Mouse (Mus musculus) heart, postnatal 0 days (tissue): ENCODE results near the gene Pgghg. TPM values are rescaled to one million over a fixed set of nuclear protein-coding genes. Genes with fewer than 3 reads are reported as not detected.

ENCODE experiments used
- ATAC-seq: fragments of 200-750 bp; cut with Nextera tagmentation; 2 replicates; pipeline ENCODE4 v1.8.0; 2017; ENCODE audit warnings: low read depth, moderate number of reproducible peaks, moderate library complexity; ENCODE audit not compliant: insufficient read depth
- DNase-seq: peaks from one replicate; pipeline ENCODE4 v3.0.0-alpha.2; 2016; ENCODE audit warnings: low spot score
- H3K27ac ChIP-seq: fragments of 300-500 bp; sonication (generic); 2 replicates; pipeline ENCODE4 v1.5.1; 2014; ENCODE audit warnings: low read depth, mild to moderate bottlenecking
- H3K27me3 ChIP-seq: fragments of 300-500 bp; sonication (generic); 2 replicates; pipeline ENCODE4 v1.6.1; 2014; ENCODE audit warnings: low read length, mixed read lengths; ENCODE audit not compliant: control insufficient read depth, insufficient read depth
- H3K36me3 ChIP-seq: fragments of 300-500 bp; sonication (generic); replicated peaks from 2 replicates; pipeline ENCODE4 v1.6.1; 2014; ENCODE audit warnings: low read length, mixed read lengths; ENCODE audit not compliant: control insufficient read depth, insufficient read depth
- H3K4me1 ChIP-seq: fragments of 300-500 bp; sonication (generic); 2 replicates; pipeline ENCODE4 v1.6.1; 2014; ENCODE audit warnings: antibody characterized with exemption; ENCODE audit not compliant: control insufficient read depth, insufficient read depth
- H3K4me2 ChIP-seq: fragments of 300-500 bp; sonication (generic); 2 replicates; pipeline ENCODE4 v1.6.1; 2014; ENCODE audit warnings: low read depth, mild to moderate bottlenecking, low read length, moderate library complexity
- H3K4me3 ChIP-seq: fragments of 300-500 bp; sonication (generic); 2 replicates; pipeline ENCODE4 v1.5.1; 2014; ENCODE audit warnings: low read depth, low read length
- H3K9ac ChIP-seq: fragments of 300-500 bp; sonication (generic); replicated peaks from 2 replicates; pipeline ENCODE4 v1.6.1; 2014; ENCODE audit warnings: low read depth, low read length, mixed read lengths
- H3K9me3 ChIP-seq: fragments of 300-500 bp; sonication (generic); replicated peaks from 2 replicates; pipeline ENCODE4 v1.6.1; 2016; ENCODE audit warnings: low read length; ENCODE audit not compliant: control insufficient read depth
- CTCF ChIP-seq: IDR thresholded peaks from 2 replicates; pipeline ENCODE4 v1.5.1; 2016; ENCODE audit warnings: antibody characterized with exemption, control low read depth, low read depth
- EP300 ChIP-seq: IDR thresholded peaks from 2 replicates; pipeline ENCODE4 v1.6.1; 2016; ENCODE audit warnings: antibody characterized with exemption, low read depth
- WGBS: fragments of 180-500 bp; shearing (Covaris S2); extraction: QIAGEN DNeasy Blood & Tissue Kit; methylation state at CpG from one replicate; pipeline ENCODE4 v1.1.7; 2014; 5-methylcytosine and 5-hydroxymethylcytosine counted together
- polyA plus RNA-seq: library from polyadenylated mRNA; unstranded; fragments of >200 nt; fragmentation: Nextera tagmentation; extraction: Ambion mirVana; gene quantifications from 2 replicates; pipeline ENCODE4 v1.2.1, GENCODE M21; 2015
- total RNA-seq: library from RNA; depleted of rRNA; stranded (reverse); fragments of >200 nt; gene quantifications from 2 replicates; pipeline ENCODE4 v1.2.3, GENCODE M21; 2014; ENCODE audit warnings: low replicate concordance

Gene Pgghg
- total and polyA plus RNA-seq, 2 experiments from 2014 or later, result 5.9 to 16.3 TPM

DNA sequence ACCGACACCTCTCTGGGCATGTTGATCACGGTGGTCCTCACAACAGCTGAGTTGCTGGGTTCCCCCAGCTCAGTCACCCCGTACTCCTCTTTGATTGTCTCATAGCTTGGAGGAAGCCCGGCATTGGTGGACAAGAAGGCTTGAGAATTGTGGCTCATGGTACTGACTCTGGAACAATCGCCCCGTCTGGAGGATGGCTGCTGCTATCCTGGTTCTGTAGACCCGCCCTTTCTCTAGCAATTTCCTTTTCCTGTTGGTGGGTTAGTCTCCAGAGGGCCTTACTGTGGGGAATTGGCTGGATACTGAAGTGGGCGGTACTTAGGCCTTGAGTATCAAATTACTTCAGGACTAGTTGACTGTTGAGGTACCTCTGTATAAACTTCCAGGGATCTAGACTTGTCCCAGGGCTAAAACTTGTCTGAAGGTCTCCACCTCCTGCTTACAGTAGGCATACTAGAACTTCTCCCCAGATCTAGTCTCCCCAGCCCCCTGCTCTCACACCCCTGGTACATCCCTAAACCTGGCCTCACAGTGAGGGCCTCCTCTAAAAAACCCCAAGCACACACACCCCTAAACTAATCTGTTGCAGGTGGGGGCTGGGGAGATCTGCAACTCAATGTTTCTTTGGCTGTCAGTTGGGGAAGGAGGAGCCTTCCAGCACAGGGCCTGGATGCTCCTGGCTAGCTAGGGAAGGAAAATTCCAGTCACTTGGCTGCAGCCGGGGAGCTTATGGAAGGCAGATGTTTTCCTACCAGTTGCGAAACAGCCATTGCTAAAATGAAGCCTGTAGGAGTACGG, 14.8 kb downstream of the Pgghg start, which contains the start of the genes Gm45717 and Ifitm2:
Gene Gm45717 (minus strand): TSS at position 180 of the 798 bp plus-strand sequence.
Gene Ifitm2 (minus strand): TSS at position 230 of the 798 bp plus-strand sequence.
- ATAC-seq (peak; percentile 91), DNase-seq (peak; percentile 95)
- Histone ChIP-seq H3K4me1 (peaks cover 18% of the 10 kb centered on the region), H3K27me3 (no peaks in the 10 kb centered on the region), H3K9ac (peak within 1 kb of the TSS; percentile 67), H3K27ac (peak within 1 kb of the TSS; percentile 91), H3K9me3 (no peaks in the 10 kb centered on the region), H3K36me3 (no peaks in the 10 kb centered on the region), H3K4me2 (peak within 1 kb of the TSS; percentile 74), H3K4me3 (peak within 1 kb of the TSS; percentile 59)
- TF ChIP-seq CTCF (no peak), EP300 (no peak)
- WGBS, result 7% methylated on average over 11 of the region's 11 CpGs

- no peaks in the 10 kb centered on the region for H3K36me3 ChIP-seq
- H3K4me1 ChIP-seq, result peaks cover 17% of the 10 kb centered on the region
- no peaks in the 10 kb centered on the region for H3K9me3 ChIP-seq
- H3K9ac ChIP-seq, result no peak overlapping the region; the same call in 1 of the 2 replicates
- WGBS, result 42% methylated on average over 6 of the region's 6 CpGs
- no peaks in the 10 kb centered on the region for H3K27me3 ChIP-seq
- H3K4me2 ChIP-seq, result peak overlapping the region; percentile 74; the same call in 1 of the 2 replicates
- H3K27ac ChIP-seq, result peak overlapping the region; percentile 91
- ATAC-seq, result no peak
- no peak for TF ChIP-seq CTCF
- no peak overlapping the region for H3K4me3 ChIP-seq
- DNase-seq, result no peak
Observed at GRCm38 (mm10) chr7:140956556-140956869, 15.3 kb downstream of the Pgghg start.

DNA sequence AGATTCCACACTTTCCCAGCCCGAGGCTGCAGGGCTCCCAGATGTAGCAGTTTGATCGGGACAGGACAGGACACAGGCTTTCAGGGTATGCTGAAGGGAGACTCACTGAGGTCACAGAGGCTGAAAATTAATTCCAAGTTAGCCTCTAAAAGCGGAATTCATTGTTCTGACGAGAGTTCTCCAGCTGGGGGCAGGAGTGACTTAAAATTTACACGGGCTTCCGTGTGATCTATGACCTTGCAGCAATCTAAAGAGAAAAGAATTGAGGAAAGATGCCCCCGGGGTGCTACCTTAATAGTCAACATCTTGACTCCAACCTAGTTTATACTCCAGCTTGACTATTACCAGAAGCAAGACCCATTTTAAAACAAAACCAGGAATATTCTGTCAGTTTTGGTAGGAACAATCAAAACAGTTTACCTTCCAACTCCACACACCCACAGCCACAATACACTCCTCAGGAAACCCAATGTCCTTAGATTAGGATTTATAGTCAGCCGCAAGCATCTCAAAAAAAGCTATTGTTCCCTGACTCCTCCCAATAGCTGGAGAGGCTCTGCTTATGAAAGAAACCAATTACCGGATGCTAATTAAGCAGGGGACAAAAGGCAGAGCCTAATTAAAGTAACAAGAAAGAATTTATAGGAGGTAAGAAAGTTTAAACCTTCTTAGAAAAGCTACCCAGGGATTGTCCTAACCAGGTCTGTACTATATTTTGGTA, 18.1 kb downstream of the Pgghg start:
- 15% methylated on average over 9 of the region's 9 CpGs for WGBS

GRCm38 (mm10) chr7:140960026-140960425, 18.8 kb downstream of the Pgghg start:
- H3K4me3 ChIP-seq, result no peak overlapping the region
- TF ChIP-seq CTCF (no peak), EP300 (no peak)
- no peak overlapping the region for H3K9ac ChIP-seq
- H3K4me1 ChIP-seq, result peaks cover 6% of the 10 kb centered on the region; the same call in 1 of the 2 replicates
- H3K4me2 ChIP-seq, result no peak overlapping the region
- no peak overlapping the region for H3K27ac ChIP-seq
- ATAC-seq (no peak), DNase-seq (no peak)
- WGBS, result 84% methylated on average over 5 of the region's 5 CpGs
- H3K36me3 ChIP-seq, result no peaks in the 10 kb centered on the region
- no peaks in the 10 kb centered on the region for H3K27me3 ChIP-seq
- H3K9me3 ChIP-seq, result no peaks in the 10 kb centered on the region

More for the DNA sequence above, 18.1 kb downstream of the Pgghg start:
- DNase-seq (peak; percentile 55), ATAC-seq (no peak)
- Histone ChIP-seq H3K4me3 (no peak overlapping the region), H3K36me3 (no peaks in the 10 kb centered on the region), H3K4me1 (peaks cover 11% of the 10 kb centered on the region; the same call in 1 of the 2 replicates), H3K9ac (no peak overlapping the region), H3K27ac (peak overlapping the region; percentile 13; the same call in 1 of the 2 replicates), H3K4me2 (no peak overlapping the region), H3K9me3 (no peaks in the 10 kb centered on the region), H3K27me3 (no peaks in the 10 kb centered on the region)
- TF ChIP-seq EP300 (no peak), CTCF (peak; percentile 47)

DNA sequence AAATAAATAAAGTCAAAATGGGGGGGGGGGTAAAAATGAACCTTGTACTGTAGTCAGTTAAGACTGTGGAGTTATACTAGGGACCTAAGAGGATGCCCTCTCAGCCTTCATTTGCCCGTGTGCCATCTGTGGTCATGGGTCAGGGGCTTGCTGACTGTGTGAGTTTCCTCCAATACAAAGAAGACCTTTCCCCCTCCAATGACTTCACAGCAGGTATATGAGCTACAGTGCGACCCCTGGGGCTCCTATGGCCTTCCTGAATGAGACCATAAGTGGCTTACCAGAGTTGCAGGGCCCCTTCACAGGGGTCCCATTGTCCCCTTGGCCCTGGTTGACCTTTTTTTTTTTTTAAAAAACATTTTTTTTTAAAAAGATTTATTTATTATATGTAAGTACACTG, 20.2 kb downstream of the Pgghg start:
- no peak for ATAC-seq
- TF ChIP-seq EP300, result no peak
- TF ChIP-seq CTCF, result no peak
- no peak for DNase-seq
- Histone ChIP-seq H3K27me3 (no peaks in the 10 kb centered on the region), H3K4me3 (no peak overlapping the region), H3K36me3 (no peaks in the 10 kb centered on the region), H3K4me2 (no peak overlapping the region), H3K27ac (no peak overlapping the region), H3K4me1 (peaks cover 1% of the 10 kb centered on the region; the same call in 1 of the 2 replicates), H3K9me3 (no peaks in the 10 kb centered on the region), H3K9ac (no peak overlapping the region)
- 62% methylated on average over 2 of the region's 2 CpGs for WGBS
